Mouse (Mus musculus) layer of hippocampus, adult 9-10 months (tissue): ENCODE results near the gene Angptl4.
"Not testable (repeated sequence)": the region's sequence is repeated elsewhere in the genome, so short reads cannot be mapped to it uniquely, and the experiment has no call there.

Source experiments
- DNase-seq: peaks from one replicate; pipeline ENCODE4 v3.0.0; 2022; ENCODE audit warnings: low spot score

Angptl4 gene

GRCm38 (mm10) chr17:33781124-33781977 is at the start of gene Angptl4:
Gene Angptl4, minus strand, starts transcription at chr17:33781830.
- no peak for DNase-seq

DNA sequence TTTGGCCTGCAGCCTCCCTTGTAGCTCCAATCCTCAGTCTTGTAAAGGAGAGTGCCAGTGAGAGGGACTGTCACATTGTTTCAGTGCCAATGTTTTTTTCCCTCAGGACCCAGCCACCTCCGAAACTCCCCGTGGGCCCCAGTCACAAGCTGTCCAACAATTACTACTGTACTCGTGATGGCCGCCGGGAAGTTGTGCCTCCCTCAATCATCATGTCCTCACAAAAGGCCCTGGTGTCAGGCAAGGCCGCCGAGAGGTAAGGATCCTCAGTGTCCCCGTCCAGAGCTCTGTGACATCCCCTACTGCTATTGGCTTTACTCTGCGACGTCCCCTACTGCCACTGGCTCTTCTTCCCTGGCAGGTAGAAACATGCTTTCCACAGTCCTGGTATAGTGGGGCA is 47.9 kb upstream of the Angptl4 start:
- DNase-seq, result no peak

DNA sequence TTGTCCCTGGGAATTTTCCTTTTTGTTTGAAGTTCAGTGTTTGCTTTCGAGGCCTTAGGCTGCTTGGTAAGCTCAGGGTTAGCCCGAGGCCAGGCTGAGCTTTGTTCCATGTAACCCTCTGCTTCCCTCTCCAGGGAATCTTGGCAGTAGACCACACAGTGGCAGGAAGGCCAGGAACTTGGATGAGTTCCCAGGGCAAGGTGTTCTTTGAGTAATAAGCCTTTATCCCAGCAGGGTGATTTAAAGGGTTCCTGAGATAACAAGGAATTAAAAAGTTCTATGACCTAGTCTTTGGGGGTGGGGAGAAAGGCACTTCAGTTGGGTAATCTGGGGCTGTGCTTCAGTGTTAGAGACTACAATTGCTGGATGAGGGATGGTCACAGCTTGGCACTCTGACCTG is 47.3 kb upstream of the Angptl4 start:
- no peak for DNase-seq

GRCm38 (mm10) chr17:33826850-33827249 is 45.2 kb upstream of the Angptl4 start:
- peak; percentile 55 for DNase-seq

DNA sequence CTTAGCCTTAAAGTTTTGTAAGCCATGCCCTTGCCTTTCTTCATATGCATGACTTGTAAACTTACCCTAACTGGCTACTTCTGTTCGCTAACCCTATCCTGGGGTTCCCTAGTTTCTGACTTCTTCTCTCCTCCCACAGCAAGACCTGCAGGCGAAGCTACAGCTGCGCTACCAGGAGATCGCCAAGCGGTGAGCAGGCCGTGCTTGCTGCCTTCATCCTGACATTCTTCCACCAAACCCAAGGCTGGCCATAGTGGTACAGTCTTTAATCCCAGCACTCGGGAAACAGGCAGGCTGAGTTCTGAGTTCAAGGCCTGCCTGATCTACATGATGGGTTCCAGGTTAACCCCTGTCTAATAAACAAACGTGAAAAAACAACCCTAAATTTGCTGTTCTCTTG is 43.8 kb upstream of the Angptl4 start:
- DNase-seq, result no peak

GRCm38 (mm10) chr17:33824997-33825330 is 43.3 kb upstream of the Angptl4 start:
- not testable (repeated sequence) for DNase-seq

DNA sequence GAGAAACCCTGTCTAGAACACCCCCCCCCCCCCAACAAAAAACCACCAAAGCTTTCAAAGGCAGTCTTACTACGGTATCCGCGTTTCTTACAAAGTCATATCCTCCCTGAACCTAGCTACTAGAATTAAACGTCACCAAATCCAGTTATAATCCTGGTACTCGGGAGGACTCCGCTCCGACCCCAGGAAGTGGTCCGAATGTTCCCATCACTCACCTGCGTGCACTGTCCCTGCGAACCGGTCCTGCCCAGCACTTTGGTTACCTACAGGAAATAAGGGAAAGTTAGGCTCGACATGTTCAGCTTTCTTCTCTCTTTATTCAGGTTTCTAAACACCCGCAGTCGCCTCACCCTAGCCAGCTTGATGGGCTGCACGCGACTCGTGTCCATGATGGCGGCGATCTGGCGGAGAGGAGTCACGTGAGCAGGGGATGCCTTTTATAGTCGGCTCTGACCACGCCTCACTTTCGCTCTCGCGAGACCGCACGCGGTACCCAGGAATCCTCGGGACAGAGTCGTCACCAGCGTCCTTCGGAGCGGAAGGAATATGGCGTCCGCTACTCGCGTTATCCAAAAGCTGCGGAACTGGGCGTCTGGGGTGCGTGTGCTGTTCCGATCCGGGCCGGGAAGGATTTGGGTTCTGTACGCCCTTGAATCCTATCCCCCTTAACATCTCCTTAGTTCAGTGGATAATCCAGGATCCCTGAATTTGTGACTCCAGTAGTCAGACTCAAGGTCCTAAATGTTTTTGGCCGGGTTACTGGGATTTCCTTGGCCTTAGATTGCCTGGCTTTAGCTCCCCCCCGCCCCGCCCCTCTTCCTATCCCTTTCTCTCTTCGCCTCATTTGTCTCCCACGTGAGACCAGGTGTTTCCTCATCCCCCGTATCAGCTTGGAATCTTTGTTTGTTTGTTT is 42.7 kb upstream of the Angptl4 start, which contains the start of the genes Rps28 and Ndufa7:
TSS of gene Rps28 (minus strand) at position 479 of the 913 bp plus-strand sequence.
TSS of gene Ndufa7 (plus strand) at position 489 of the 913 bp plus-strand sequence.
- DNase-seq, result peak; percentile 97

DNA sequence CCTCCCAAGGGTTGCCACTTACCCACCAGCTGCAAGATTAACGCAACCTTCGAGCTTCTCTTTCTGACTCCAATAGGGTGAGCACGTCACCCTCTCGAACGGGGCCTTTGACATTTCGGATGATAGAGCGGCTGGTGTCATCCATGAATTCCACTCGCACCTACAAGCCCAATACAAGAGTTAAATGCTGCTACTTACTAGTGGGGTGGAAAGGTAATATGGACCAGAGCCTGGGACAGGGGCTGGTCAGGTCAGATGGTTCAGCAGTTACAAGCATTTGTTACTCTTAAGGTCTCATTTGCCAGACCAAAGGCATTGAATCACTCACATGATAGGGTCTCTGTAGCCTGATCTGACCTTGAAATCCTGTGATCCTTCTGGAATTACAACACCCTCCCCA is 41.5 kb upstream of the Angptl4 start:
- DNase-seq, result not testable (repeated sequence)

DNA sequence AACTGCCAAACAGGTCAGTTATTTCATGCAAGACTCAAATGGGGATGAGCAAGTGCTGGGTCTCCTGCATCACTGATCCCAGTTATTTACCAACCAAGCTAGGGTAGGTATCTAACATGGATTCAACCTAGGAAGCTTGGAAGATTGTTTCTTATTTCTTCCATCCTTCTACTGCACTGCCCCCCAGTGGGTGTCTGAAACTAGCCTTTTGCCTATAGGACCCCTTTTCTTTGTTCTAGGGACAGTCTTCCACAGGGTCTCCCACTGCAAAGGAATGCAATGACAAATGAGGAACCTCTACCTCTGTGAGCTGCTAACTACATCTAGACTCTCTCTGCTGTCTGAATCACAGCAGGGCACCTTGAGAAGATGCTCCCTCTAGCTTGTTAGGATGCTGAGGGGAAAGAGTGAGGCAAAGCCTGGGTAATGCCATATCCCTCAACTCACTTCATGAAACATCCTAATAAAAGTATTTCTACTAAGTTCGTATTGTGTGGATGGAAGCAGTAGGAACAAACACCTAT is 40.9 kb upstream of the Angptl4 start:
- DNase-seq, result no peak

- DNase-seq, result no peak
Measured at GRCm38 (mm10) chr17:33817969-33818643, 36.5 kb upstream of the Angptl4 start.

GRCm38 (mm10) chr17:33817184-33817968 is 35.7 kb upstream of the Angptl4 start:
- peak; percentile 55 for DNase-seq

DNA sequence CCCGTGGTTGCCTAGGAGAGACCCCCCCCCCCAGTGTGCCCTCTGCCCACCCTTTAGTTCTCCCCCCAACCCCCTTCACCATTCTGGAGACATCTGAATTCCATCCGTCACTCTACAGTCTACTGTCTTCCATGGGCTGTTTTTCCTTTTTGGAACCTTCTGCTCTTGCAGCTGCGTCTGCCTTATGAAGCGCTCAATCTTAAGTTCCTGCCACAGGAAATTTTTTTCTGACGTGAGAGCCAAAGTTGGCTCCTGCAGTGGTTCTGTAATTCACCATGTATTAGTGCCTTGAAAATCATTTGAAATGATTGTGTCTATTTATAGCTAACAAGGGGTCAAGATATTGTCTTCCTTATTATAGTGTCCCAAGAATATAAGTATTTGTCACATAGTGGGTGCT is 35.0 kb upstream of the Angptl4 start:
- DNase-seq, result no peak

GRCm38 (mm10) chr17:33815399-33815798 is 33.8 kb upstream of the Angptl4 start:
- no peak for DNase-seq

GRCm38 (mm10) chr17:33812990-33813389 is 31.4 kb upstream of the Angptl4 start:
- no peak for DNase-seq

- no peak for DNase-seq
Measured at GRCm38 (mm10) chr17:33812475-33812874, 30.8 kb upstream of the Angptl4 start.

DNA sequence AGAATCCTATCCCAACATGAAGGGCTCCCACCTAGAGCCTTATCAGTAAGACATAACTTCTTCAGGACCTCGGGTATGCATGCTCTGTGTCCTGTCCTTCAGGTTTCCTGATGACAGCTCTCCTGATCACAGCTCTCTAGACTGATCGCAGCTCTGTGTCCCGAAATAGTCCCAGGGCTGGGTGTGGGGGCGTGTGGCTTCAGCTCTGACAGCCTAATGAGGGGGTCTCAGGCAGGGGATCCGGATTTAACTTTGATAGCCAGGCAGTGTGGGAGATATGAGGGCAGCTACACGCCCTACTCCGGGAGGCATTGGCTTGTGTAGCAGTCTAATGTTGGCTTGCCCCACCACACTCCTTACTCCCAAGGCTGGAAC is 29.5 kb upstream of the Angptl4 start:
- no peak for DNase-seq

GRCm38 (mm10) chr17:33810334-33811141 is 28.9 kb upstream of the Angptl4 start, which contains the start of gene Kank3:
Gene Kank3, plus strand, starts transcription at chr17:33810519.
- DNase-seq, result peak; percentile 87

DNA sequence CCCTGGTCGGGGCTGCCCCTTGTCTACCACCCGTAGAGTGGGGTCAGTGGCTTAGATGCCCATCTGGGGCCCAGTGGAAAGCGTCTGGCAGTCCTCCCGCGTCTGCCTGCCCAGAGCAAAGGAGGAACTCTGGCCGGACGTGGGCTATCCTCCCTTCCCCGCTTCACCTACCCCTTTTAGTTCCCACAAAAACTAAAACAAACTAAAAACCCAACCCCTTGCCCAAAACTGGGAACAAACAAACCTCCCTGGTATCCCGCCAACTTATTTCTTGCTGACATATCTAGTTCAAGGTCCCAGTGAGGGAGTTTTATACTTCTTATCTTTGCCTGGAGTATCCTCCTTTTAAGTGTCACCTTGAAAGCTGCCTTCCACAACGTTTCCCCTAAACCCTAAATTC is 26.6 kb upstream of the Angptl4 start:
- DNase-seq, result no peak

DNA sequence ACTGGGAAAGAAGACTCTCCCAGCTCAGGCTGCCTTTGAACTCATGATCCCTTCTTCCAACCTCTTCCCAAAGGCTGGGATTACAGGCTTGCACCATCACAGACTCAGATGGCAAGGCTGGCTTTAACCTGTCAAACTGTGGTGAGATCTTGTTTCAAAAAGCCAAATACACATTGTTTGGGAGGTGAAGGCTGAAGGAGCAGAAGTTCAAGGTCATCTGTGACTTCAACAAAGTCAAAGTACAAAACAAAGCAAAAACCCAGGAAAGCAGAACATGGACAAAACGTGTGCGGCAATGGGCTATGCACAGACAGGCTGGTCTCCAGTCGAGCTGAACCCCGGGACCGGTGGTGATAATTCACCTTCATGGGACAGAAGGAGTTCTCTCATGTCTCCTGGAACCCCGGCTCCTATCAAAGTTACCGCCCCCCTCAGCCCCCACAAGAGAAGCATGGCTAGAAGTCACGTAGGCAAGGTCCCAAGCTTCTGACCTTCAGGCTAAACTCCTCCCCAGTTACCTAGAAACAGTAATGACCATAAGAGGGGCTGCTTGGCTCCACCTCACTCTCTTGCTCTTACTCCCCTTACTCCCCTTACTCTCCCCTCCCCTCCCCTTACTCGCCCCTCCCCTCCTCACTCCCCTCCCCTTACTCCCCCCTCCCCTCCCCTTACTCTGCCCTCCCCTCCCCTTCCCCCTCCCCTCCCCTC is 25.7 kb upstream of the Angptl4 start:
- no peak for DNase-seq

DNA sequence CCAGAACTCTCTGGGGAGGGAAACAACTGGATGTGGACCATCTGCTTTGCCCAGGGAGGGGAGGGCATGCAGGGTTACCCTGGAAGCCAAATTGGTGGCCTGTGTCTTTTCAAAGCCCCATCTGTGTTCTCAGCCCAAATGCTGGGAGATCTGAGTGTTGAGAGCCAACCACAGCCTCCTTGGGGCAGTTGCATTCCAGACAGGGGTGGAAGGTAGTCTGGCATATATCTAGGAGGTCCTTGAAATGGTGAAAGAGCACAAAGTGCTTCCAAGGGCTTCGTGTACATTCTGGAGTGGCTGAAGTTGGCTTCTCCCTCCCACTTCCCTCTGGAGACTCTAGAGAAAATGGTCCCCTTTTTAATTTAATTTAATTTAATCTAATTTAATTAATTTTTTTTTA is 23.1 kb upstream of the Angptl4 start:
- no peak for DNase-seq
